13 mouse cellular contexts compared by ENCODE assay signal in the genomic region with DNA sequence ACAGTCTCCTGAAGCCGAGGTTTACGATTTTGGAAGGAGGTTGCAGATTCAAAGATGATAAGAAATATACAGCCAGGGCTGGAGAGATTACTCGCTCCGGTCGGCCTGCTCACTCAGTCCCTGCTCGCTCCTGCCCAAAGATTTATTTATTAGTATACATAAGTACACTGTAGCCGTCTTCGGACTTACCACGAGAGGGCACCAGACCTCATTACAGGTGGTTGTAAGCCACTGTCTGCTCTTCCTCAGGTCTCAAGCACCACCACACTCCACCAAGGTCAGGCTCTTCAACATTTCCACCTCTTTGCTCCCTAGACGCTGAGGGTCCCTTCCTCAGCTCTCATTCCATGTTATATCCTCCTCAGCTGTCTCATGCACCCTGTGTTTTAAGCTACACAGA. TPM values are rescaled to one million over a fixed set of nuclear protein-coding genes. Genes with fewer than 3 reads are reported as not detected.
DNase-seq lines count a peak whose midpoint lies in the region; ATAC-seq and TF ChIP-seq lines count a peak whose summit lies in the region.
"Not testable (repeated sequence)": the region's sequence is repeated elsewhere in the genome, so short reads cannot be mapped to it uniquely, and the experiment has no call there.
"Had no signal": no experiment of that assay in that cellular context is flagged by ENCODE, and none has a peak within 500 bp of the region (broad histone marks: within the 10 kb centered on the region; RNA-seq: fewer than 3 reads in every experiment).

No protein-coding gene starts in this region.

- H3K4me3 ChIP-seq in bone marrow, adult 2 months (replicated peaks; ENCODE audit: control insufficient read depth, low read depth, low read length); lung, adult 2 months (replicated peaks; ENCODE audit: extremely low read depth, low read depth, low read length); thymus, adult 2 months (ENCODE audit: control insufficient read depth, insufficient read depth, low read length): not testable (repeated sequence)

- H3K27me3 ChIP-seq in thymus, adult 2 months (ENCODE audit: control insufficient read depth, insufficient read depth, low read length) = not testable (repeated sequence)

- WGBS in bone marrow, adult 2 months = 20% methylated on average over 10 of the region's 10 CpGs
- WGBS in lung, adult 2 months = 24% methylated on average over 10 of the region's 10 CpGs
- WGBS in thymus, adult 2 months = 35% methylated on average over 10 of the region's 10 CpGs

- DNase-seq in kidney, postnatal 4 days = peak; percentile 82 to 88
- DNase-seq in lung, adult 2 months = peak; percentile 60
- peak; percentile 66 for DNase-seq in thymus, adult 2 months

- 0 out of 2 replicates have a peak, but pooled peaks have one; percentile 20 for TF ChIP-seq CTCF in bone marrow, adult 2 months (IDR thresholded peaks at IDR 0.05; ENCODE audit: control insufficient read depth, insufficient read depth, low read length)
- not testable (repeated sequence) for TF ChIP-seq CTCF in lung, adult 2 months (IDR thresholded peaks at IDR 0.05; ENCODE audit: insufficient read depth, low read length); thymus, adult 2 months (IDR thresholded peaks at IDR 0.05; ENCODE audit: borderline replicate concordance, control insufficient read depth, extremely low read depth, insufficient read depth, low read length, poor library complexity)

- not testable (repeated sequence) for H3K4me1 ChIP-seq in bone marrow, adult 2 months (ENCODE audit: control insufficient read depth, insufficient read depth, low read length); lung, adult 2 months (ENCODE audit: control insufficient read depth, insufficient read depth, low read length); thymus, adult 2 months (replicated peaks; ENCODE audit: control insufficient read depth, insufficient read depth, low read length)

- not testable (repeated sequence) for TF ChIP-seq POLR2A in bone marrow, adult 2 months (IDR thresholded peaks at IDR 0.05; ENCODE audit: borderline replicate concordance, control insufficient read depth, low read depth, low read length); lung, adult 2 months (IDR thresholded peaks at IDR 0.05; ENCODE audit: borderline replicate concordance, extremely low read depth, low read depth, low read length); thymus, adult 2 months (IDR thresholded peaks at IDR 0.05; ENCODE audit: control insufficient read depth, extremely low read depth, insufficient read depth, low read length, poor library complexity)

- H3K27ac ChIP-seq in bone marrow, adult 2 months (ENCODE audit: control insufficient read depth, insufficient read depth, low read depth, low read length, poor library complexity); thymus, adult 2 months (ENCODE audit: control insufficient read depth, insufficient read depth, low read length): not testable (repeated sequence)

- H3K36me3 ChIP-seq in thymus, adult 2 months (ENCODE audit: control insufficient read depth, insufficient read depth, low read length) = not testable (repeated sequence)

- peak; percentile 51 for ATAC-seq in CD4-positive, CD25-positive, alpha-beta regulatory T cell, adult 4 months
- peak; percentile 80 for ATAC-seq in erythroblast, adult 5-6 weeks (replicated peaks; ENCODE audit: low FRiP score, poor library complexity, severe bottlenecking)
- ATAC-seq in hematopoietic stem cell, adult 5-6 weeks (replicated peaks in 1 of 2; ENCODE audit: insufficient read depth in 1 of 2, low FRiP score in 2 of 2, low TSS enrichment in 1 of 2, low read depth in 1 of 2, poor library complexity in 2 of 2, severe bottlenecking in 2 of 2) = peak; percentile 74 to 82
- peak; percentile 45; the same call in 1 of the 2 replicates for ATAC-seq in neutrophil, adult 5-6 weeks (ENCODE audit: extremely low read depth, insufficient number of reproducible peaks, low FRiP score, poor library complexity, severe bottlenecking)

RNA-seq across cellular contexts. Expression of gene Mettl7a3, which starts 3.1 kb away (rescaled TPM):
- polyA plus RNA-seq in CD4-positive, CD25-positive, alpha-beta regulatory T cell, adult 4 months (2017; shearing (Covaris generic)) = under 1 TPM in 1 of 2 experiments, not detected in 1; 0.31 TPM
- not detected in 2 replicates for polyA plus RNA-seq in bone marrow, adult 2 months (2011; ENCODE audit: insufficient read depth, insufficient read length, low replicate concordance, missing spikeins)
- total RNA-seq in erythroblast, adult 5-6 weeks (2015; ENCODE audit: low replicate concordance) = not detected in 2 replicates
- total RNA-seq in erythroblast, adult 5-6 weeks (2017; ENCODE audit: low replicate concordance) = 0.42 TPM in 1 of 2 replicates, not detected in the other
- total RNA-seq in hematopoietic stem cell, adult 5-6 weeks (2017) = not detected in 2 replicates
- polyA plus RNA-seq in lung, adult 2 months (2012; rRNA removed) = 0.80 and 1.1 TPM in 2 replicates
- not detected in 2 replicates for total RNA-seq in neutrophil, adult 5-6 weeks (2017)
- 0.05 TPM in 1 of 2 replicates, not detected in the other for polyA plus RNA-seq in thymus, adult 2 months (2012; rRNA removed)
- polyA plus RNA-seq: midbrain, embryonic 16.5 days had no signal

RNA-seq across cellular contexts. Expression of gene Methig1, which starts 15.1 kb away (rescaled TPM):
- not detected for polyA plus RNA-seq in CD4-positive, CD25-positive, alpha-beta regulatory T cell, adult 4 months (2017; shearing (Covaris generic))
- not detected in 2 replicates for polyA plus RNA-seq in bone marrow, adult 2 months (2011; ENCODE audit: insufficient read depth, insufficient read length, low replicate concordance, missing spikeins)
- total RNA-seq in erythroblast, adult 5-6 weeks (2015; ENCODE audit: low replicate concordance) = not detected in 2 replicates
- total RNA-seq in erythroblast, adult 5-6 weeks (2017; ENCODE audit: low replicate concordance) = not detected in 2 replicates
- total RNA-seq in hematopoietic stem cell, adult 5-6 weeks (2017) = not detected in 2 replicates
- polyA plus RNA-seq in lung, adult 2 months (2012; rRNA removed) = 0.11 TPM in 1 of 2 replicates, not detected in the other
- not detected in 2 replicates for total RNA-seq in neutrophil, adult 5-6 weeks (2017)
- not detected in 2 replicates for polyA plus RNA-seq in thymus, adult 2 months (2012; rRNA removed)
- total RNA-seq: layer of hippocampus, adult 8-10 months had no signal
- polyA plus RNA-seq: midbrain, embryonic 16.5 days had no signal

RNA-seq across cellular contexts. Expression of gene Mettl7a2, which starts 15.2 kb away (rescaled TPM):
- not detected for polyA plus RNA-seq in CD4-positive, CD25-positive, alpha-beta regulatory T cell, adult 4 months (2017; shearing (Covaris generic))
- polyA plus RNA-seq in bone marrow, adult 2 months (2011; ENCODE audit: insufficient read depth, insufficient read length, low replicate concordance, missing spikeins) = not detected in 2 replicates
- total RNA-seq in erythroblast, adult 5-6 weeks (2015; ENCODE audit: low replicate concordance) = not detected in 2 replicates
- total RNA-seq in erythroblast, adult 5-6 weeks (2017; ENCODE audit: low replicate concordance) = 0.56 TPM in 1 of 2 replicates, not detected in the other
- total RNA-seq in hematopoietic stem cell, adult 5-6 weeks (2017) = not detected in 2 replicates
- 0.10 TPM in 1 of 2 replicates, not detected in the other for polyA plus RNA-seq in lung, adult 2 months (2012; rRNA removed)
- total RNA-seq in neutrophil, adult 5-6 weeks (2017) = not detected in 2 replicates
- not detected in 2 replicates for polyA plus RNA-seq in thymus, adult 2 months (2012; rRNA removed)
- polyA plus RNA-seq: embryonic facial prominence, embryonic 12.5 days; midbrain, embryonic 16.5 days had no signal

RNA-seq across cellular contexts. Expression of gene Higd1c, which starts 26.5 kb away (rescaled TPM):
- not detected for polyA plus RNA-seq in CD4-positive, CD25-positive, alpha-beta regulatory T cell, adult 4 months (2017; shearing (Covaris generic))
- polyA plus RNA-seq in bone marrow, adult 2 months (2011; ENCODE audit: insufficient read depth, insufficient read length, low replicate concordance, missing spikeins) = not detected in 2 replicates
- total RNA-seq in erythroblast, adult 5-6 weeks (2015; ENCODE audit: low replicate concordance) = not detected in 2 replicates
- total RNA-seq in erythroblast, adult 5-6 weeks (2017; ENCODE audit: low replicate concordance) = not detected in 2 replicates
- not detected in 2 replicates for total RNA-seq in hematopoietic stem cell, adult 5-6 weeks (2017)
- not detected in 2 replicates for polyA plus RNA-seq in lung, adult 2 months (2012; rRNA removed)
- not detected in 2 replicates for total RNA-seq in neutrophil, adult 5-6 weeks (2017)
- polyA plus RNA-seq in thymus, adult 2 months (2012; rRNA removed) = not detected in 2 replicates
- total RNA-seq: layer of hippocampus, adult 8-10 months had no signal
- polyA plus RNA-seq: embryonic facial prominence, embryonic 12.5 days; gonadal fat pad, adult 2 months; midbrain, embryonic 16.5 days; Patski had no signal

RNA-seq across cellular contexts. Expression of gene Mettl7a1, which starts 33.9 kb away (rescaled TPM):
- 10 to 100 TPM in 1 of 2 experiments, 1 to 10 TPM in 1; 4.2 to 10.2 TPM for polyA plus RNA-seq in CD4-positive, CD25-positive, alpha-beta regulatory T cell, adult 4 months (2017; shearing (Covaris generic))
- polyA plus RNA-seq in bone marrow, adult 2 months (2011; ENCODE audit: insufficient read depth, insufficient read length, low replicate concordance, missing spikeins) = 29.4 and 34.3 TPM in 2 replicates
- 95.7 and 125 TPM in 2 replicates for total RNA-seq in erythroblast, adult 5-6 weeks (2015; ENCODE audit: low replicate concordance)
- 255 and 340 TPM in 2 replicates for total RNA-seq in erythroblast, adult 5-6 weeks (2017; ENCODE audit: low replicate concordance)
- 145 and 162 TPM in 2 replicates for total RNA-seq in hematopoietic stem cell, adult 5-6 weeks (2017)
- polyA plus RNA-seq in lung, adult 2 months (2012; rRNA removed) = 448 and 506 TPM in 2 replicates
- total RNA-seq in neutrophil, adult 5-6 weeks (2017) = 18.3 and 21.2 TPM in 2 replicates
- polyA plus RNA-seq in thymus, adult 2 months (2012; rRNA removed) = 18.9 TPM in 2 replicates
